Mouse (Mus musculus) thymus, postnatal 25 days (tissue): Measurements from ENCODE around the gene Rab37.

Experiments used
- DNase-seq: peaks from one replicate; pipeline ENCODE4 v3.0.0; 2022

Gene Rab37

GRCm38 (mm10) chr11:115138597-115139262 lies 47.5 kb downstream of the Rab37 start:
- DNase-seq: no peak

GRCm38 (mm10) chr11:115141970-115142369 lies 50.7 kb downstream of the Rab37 start:
- DNase-seq: no peak

- no peak for DNase-seq
These were observed 56.6 kb downstream of the Rab37 start for GRCm38 (mm10) chr11:115147813-115148212.

GRCm38 (mm10) chr11:115150741-115151254 lies 59.6 kb downstream of the Rab37 start:
- DNase-seq: no peak

GRCm38 (mm10) chr11:115151755-115152429 lies 60.7 kb downstream of the Rab37 start:
- DNase-seq: peak; percentile 39

GRCm38 (mm10) chr11:115153088-115153487 lies 61.9 kb downstream of the Rab37 start:
- no peak for DNase-seq

- DNase-seq: peak; percentile 92
These were observed 62.6 kb downstream of the Rab37 start for GRCm38 (mm10) chr11:115153699-115154292.

- DNase-seq: peak; percentile 75
These were observed 63.9 kb downstream of the Rab37 start for GRCm38 (mm10) chr11:115155053-115155634.

GRCm38 (mm10) chr11:115157933-115158719 lies 66.9 kb downstream of the Rab37 start:
- peak; percentile 88 for DNase-seq

- peak; percentile 78 for DNase-seq
These were observed 69.0 kb downstream of the Rab37 start for GRCm38 (mm10) chr11:115160016-115160797.

- DNase-seq: peak; percentile 91
These were observed 69.8 kb downstream of the Rab37 start for GRCm38 (mm10) chr11:115160883-115161577.

GRCm38 (mm10) chr11:115161578-115162204 lies 70.5 kb downstream of the Rab37 start:
- DNase-seq: peak; percentile 69

- no peak for DNase-seq
These were observed 71.0 kb downstream of the Rab37 start for GRCm38 (mm10) chr11:115162205-115162601.

GRCm38 (mm10) chr11:115162832-115163480 lies 71.7 kb downstream of the Rab37 start, which contains the start of gene Slc9a3r1:
Slc9a3r1 (plus strand) TSS chr11:115163341.
- peak; percentile 100 for DNase-seq

GRCm38 (mm10) chr11:115163568-115164150 lies 72.4 kb downstream of the Rab37 start:
- peak; percentile 82 for DNase-seq

- no peak for DNase-seq
These were observed 73.2 kb downstream of the Rab37 start for GRCm38 (mm10) chr11:115164341-115164975.

- DNase-seq: peak; percentile 18
These were observed 73.7 kb downstream of the Rab37 start for GRCm38 (mm10) chr11:115164976-115165374.

- DNase-seq: no peak
These were observed 75.5 kb downstream of the Rab37 start for GRCm38 (mm10) chr11:115166776-115167175.

- peak; percentile 6 for DNase-seq
These were observed 76.5 kb downstream of the Rab37 start for GRCm38 (mm10) chr11:115167631-115168249.
